Comparison of ENCODE assay signal across 24 mouse cellular contexts in the genomic region with DNA sequence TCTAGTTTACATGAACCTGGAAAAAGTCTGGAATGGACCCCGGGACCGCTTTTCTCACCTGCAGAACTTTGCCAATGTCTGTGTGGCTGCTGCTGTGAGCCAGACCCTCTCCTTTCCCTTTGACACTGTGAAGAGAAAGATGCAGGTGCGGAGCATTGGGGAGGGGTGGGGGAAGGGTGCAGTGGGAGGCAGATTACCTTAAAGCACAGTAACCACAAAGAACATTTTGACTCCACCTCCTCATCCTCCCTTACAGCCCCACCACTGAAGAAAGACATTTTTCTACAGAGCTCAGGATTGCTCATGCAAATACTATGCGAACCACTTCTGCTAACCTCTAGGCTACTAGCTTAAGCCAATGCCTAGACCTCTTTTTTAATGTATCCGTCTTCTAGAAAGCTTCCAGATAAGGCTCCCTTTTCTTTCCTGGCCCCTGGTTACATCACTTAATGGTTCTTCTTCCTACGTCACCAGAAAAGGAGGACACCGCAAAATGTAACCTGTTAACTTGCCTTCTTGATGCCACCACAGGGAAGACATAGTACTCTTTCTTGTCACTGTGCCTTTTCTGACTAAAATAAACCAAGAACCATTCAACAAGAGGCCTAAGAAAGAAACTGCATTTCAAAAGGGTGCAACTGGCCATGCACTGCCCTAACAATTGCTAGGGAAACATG. TPM values are rescaled to one million over a fixed set of nuclear protein-coding genes. Genes with fewer than 3 reads are reported as not detected.
DNase-seq lines count a peak whose midpoint lies in the region; ATAC-seq lines count a peak whose summit lies in the region.
"Had no signal": no experiment of that assay in that cellular context is flagged by ENCODE, and none has a peak within 500 bp of the region (broad histone marks: within the 10 kb centered on the region; RNA-seq: fewer than 3 reads in every experiment).

No protein-coding gene starts in this region.

- H3K4me3 ChIP-seq in macrophage (ENCODE audit: inconsistent target): no peak overlapping the region
- H3K4me3 ChIP-seq in liver, embryonic 11.5 days (ENCODE audit: low read depth, low read length): no peak overlapping the region
- H3K4me3 ChIP-seq in forebrain, embryonic 15.5 days: no peak overlapping the region
- H3K4me3 ChIP-seq: heart, embryonic 13.5 days; liver, embryonic 15.5 days; neural tube, embryonic 12.5 days; stomach, embryonic 15.5 days had no signal

- DNase-seq in CD4-positive helper T cell, adult 2 months (ENCODE audit: low read depth, low spot score): peak; percentile 57
- DNase-seq in CD8-positive naive resting alpha-beta T cell, adult 2 months (ENCODE audit: low read depth in 2 of 2, low spot score in 2 of 2): peak; percentile 9 to 28
- peak; percentile 62 for DNase-seq in thymus, postnatal 10 days (ENCODE audit: low spot score in 2 of 2)
- no peak for DNase-seq in cerebellum, adult 8-10 months
- no peak for DNase-seq in liver, embryonic 11.5 days (ENCODE audit: low spot score)
- no peak for DNase-seq in c-Kit-positive CD71-positive TER-119-positive erythroid progenitor cells, embryonic 14.5 days (ENCODE audit: low spot score)
- DNase-seq: adrenal gland, postnatal 14 days; cerebellum, adult 2 months; heart, postnatal 36 days; kidney, adult 2 months; kidney, postnatal 10 days; layer of hippocampus, postnatal 36 days; right cerebral cortex, adult 18-20 months had no signal

- H3K27me3 ChIP-seq in liver, embryonic 11.5 days (replicated peaks; ENCODE audit: control insufficient read depth, insufficient read depth, low read length): no peaks in the 10 kb centered on the region
- no peaks in the 10 kb centered on the region for H3K27me3 ChIP-seq in forebrain, embryonic 15.5 days
- H3K27me3 ChIP-seq: heart, embryonic 13.5 days; liver, embryonic 15.5 days; neural tube, embryonic 12.5 days; stomach, embryonic 15.5 days had no signal

- H3K36me3 ChIP-seq in macrophage (ENCODE audit: inconsistent target): no peaks in the 10 kb centered on the region
- H3K36me3 ChIP-seq in liver, embryonic 11.5 days (ENCODE audit: control insufficient read depth, insufficient read depth, low read length): no peaks in the 10 kb centered on the region
- H3K36me3 ChIP-seq in forebrain, embryonic 15.5 days: no peaks in the 10 kb centered on the region
- H3K36me3 ChIP-seq: heart, embryonic 13.5 days; liver, embryonic 15.5 days; neural tube, embryonic 12.5 days; stomach, embryonic 15.5 days had no signal

- no peak overlapping the region for H3K4me2 ChIP-seq in liver, embryonic 11.5 days
- no peak overlapping the region for H3K4me2 ChIP-seq in forebrain, embryonic 15.5 days (replicated peaks)
- H3K4me2 ChIP-seq: heart, embryonic 13.5 days; liver, embryonic 15.5 days; midbrain, embryonic 11.5 days; neural tube, embryonic 12.5 days; stomach, embryonic 15.5 days had no signal

- no peaks in the 10 kb centered on the region; the same call in 1 of the 2 replicates for H3K79me2 ChIP-seq in macrophage (ENCODE audit: inconsistent target)

- peak overlapping the region; percentile 62 for H3K27ac ChIP-seq in macrophage
- H3K27ac ChIP-seq in liver, embryonic 11.5 days (ENCODE audit: low read depth, low read length): no peak overlapping the region
- no peak overlapping the region for H3K27ac ChIP-seq in forebrain, embryonic 15.5 days (replicated peaks)
- H3K27ac ChIP-seq: heart, embryonic 13.5 days; liver, embryonic 15.5 days; neural tube, embryonic 12.5 days; stomach, embryonic 15.5 days had no signal

- no peak for ATAC-seq in liver, embryonic 11.5 days (replicated peaks; ENCODE audit: low FRiP score)
- ATAC-seq in forebrain, embryonic 15.5 days (replicated peaks): no peak
- ATAC-seq: forebrain, embryonic 16.5 days; Patski had no signal

- H3K9me3 ChIP-seq in liver, embryonic 11.5 days (ENCODE audit: control insufficient read depth, low read length): no peaks in the 10 kb centered on the region
- no peaks in the 10 kb centered on the region for H3K9me3 ChIP-seq in forebrain, embryonic 15.5 days
- H3K9me3 ChIP-seq: heart, embryonic 13.5 days; liver, embryonic 15.5 days; neural tube, embryonic 12.5 days; stomach, embryonic 15.5 days had no signal

- H3K9ac ChIP-seq in liver, embryonic 11.5 days (ENCODE audit: low read depth, low read length): no peak overlapping the region
- H3K9ac ChIP-seq in forebrain, embryonic 15.5 days (replicated peaks): no peak overlapping the region
- H3K9ac ChIP-seq: heart, embryonic 13.5 days; liver, embryonic 15.5 days; neural tube, embryonic 12.5 days; stomach, embryonic 15.5 days had no signal

- 82% methylated on average over 5 of the region's 7 CpGs for WGBS in macrophage (ENCODE audit: missing documents)
- WGBS in liver, embryonic 11.5 days: 69% methylated on average over 7 of the region's 7 CpGs
- 80% methylated on average over 7 of the region's 7 CpGs for WGBS in forebrain, embryonic 15.5 days

- no peaks in the 10 kb centered on the region for H3K4me1 ChIP-seq in liver, embryonic 11.5 days (replicated peaks; ENCODE audit: control insufficient read depth, insufficient read depth, low read length)
- 0 out of 2 replicates have a peak, but pooled peaks cover 2% of the 10 kb centered on the region for H3K4me1 ChIP-seq in forebrain, embryonic 15.5 days
- H3K4me1 ChIP-seq: heart, embryonic 13.5 days; liver, embryonic 15.5 days; neural tube, embryonic 12.5 days; stomach, embryonic 15.5 days had no signal

RNA-seq across cellular contexts. Expression of a gene that starts 14.5 kb away (rescaled TPM):
- total RNA-seq in macrophage (2018; cell fraction: chromatin; rRNA removed): 10 to 100 TPM in 20 of 26 experiments, 1 to 10 TPM in 6; 3.1 to 36.7 (median 18.2) TPM
- 10 to 100 TPM in 8 of 26 experiments, 1 to 10 TPM in 18; 3.8 to 11.6 (median 7.0) TPM for total RNA-seq in macrophage (2018; cell fraction: cytosol; rRNA removed)
- total RNA-seq in macrophage (2018; cell fraction: nucleus; rRNA removed): 10 to 100 TPM in 22 of 26 experiments, 1 to 10 TPM in 4; 3.4 to 28.2 (median 17.5) TPM
- 4.7 to 7.4 TPM (median 6.4 TPM) in 3 replicates for polyA plus RNA-seq in macrophage (2018)
- 1.7 and 2.0 TPM in 2 replicates for polyA plus RNA-seq in liver, embryonic 11.5 days (2014; fragmentation: Nextera tagmentation; extraction: Ambion mirVana)
- polyA plus RNA-seq in forebrain, embryonic 15.5 days (2015; fragmentation: Nextera tagmentation; extraction: Ambion mirVana): 0.60 and 0.70 TPM in 2 replicates
- total RNA-seq: gastrocnemius, adult 18-20 months; monocyte, adult 5-6 weeks had no signal

RNA-seq across cellular contexts. Expression of a gene that starts 37.5 kb away (rescaled TPM):
- 100 to 1,000 TPM in 10 of 26 experiments, 10 to 100 TPM in 16; 24.3 to 157 (median 76.6) TPM for total RNA-seq in macrophage (2018; cell fraction: chromatin; rRNA removed)
- 100 to 1,000 TPM; 348 to 610 (median 464) TPM for total RNA-seq in macrophage (2018; cell fraction: cytosol; rRNA removed)
- 100 to 1,000 TPM in 19 of 26 experiments, 10 to 100 TPM in 7; 63.0 to 283 (median 148) TPM for total RNA-seq in macrophage (2018; cell fraction: nucleus; rRNA removed)
- 248 to 697 TPM (median 593 TPM) in 3 replicates for polyA plus RNA-seq in macrophage (2018)
- polyA plus RNA-seq in liver, embryonic 11.5 days (2014; fragmentation: Nextera tagmentation; extraction: Ambion mirVana): 942 and 1,011 TPM in 2 replicates
- 483 and 523 TPM in 2 replicates for polyA plus RNA-seq in forebrain, embryonic 15.5 days (2015; fragmentation: Nextera tagmentation; extraction: Ambion mirVana)

Comparison
In these comparisons a context has a peak if more than half of its experiments do, and no peak if none do; other contexts are left out.
1. DNase-seq: peak in CD4-positive helper T cell, adult 2 months (single experiment), CD8-positive naive resting alpha-beta T cell, adult 2 months (2 of 2) and thymus, postnatal 10 days (2 of 2); none in cerebellum, adult 8-10 months (single experiment), liver, embryonic 11.5 days (single experiment) and c-Kit-positive CD71-positive TER-119-positive erythroid progenitor cells, embryonic 14.5 days (single experiment).